In the genomic region with DNA sequence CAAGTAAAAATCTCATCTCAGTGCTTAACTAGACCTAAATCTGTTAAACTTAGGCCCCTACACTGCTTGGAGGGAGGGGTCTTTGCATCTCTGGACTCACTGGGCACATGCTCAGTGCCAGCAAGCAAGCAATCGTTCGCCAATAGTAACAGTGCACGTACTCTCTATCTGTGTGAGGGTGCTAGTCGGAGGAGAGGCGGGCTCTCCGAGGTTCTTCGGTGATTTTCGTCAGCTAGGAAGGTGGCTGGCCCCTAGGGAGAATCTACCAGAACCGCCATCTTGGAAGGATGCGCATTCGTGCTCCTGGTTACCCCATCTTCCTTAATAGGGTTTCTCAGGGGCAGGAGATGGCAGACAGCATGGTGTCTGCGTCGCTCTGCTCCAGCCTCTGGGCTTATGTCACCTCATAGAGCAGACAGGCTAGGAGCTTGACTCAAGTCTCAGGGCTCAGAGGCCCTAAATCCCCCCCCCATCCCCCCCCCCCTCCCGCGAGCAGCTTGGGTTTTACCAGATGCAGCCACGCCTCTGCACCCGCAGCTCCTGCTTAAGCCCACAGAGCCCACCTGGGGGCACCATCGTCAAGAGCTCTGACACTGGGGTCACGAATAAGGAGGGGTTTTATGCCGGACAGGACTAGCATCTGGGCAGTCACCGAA, we compare ENCODE assay signal across 8 mouse cellular contexts. TPM values are rescaled to one million over a fixed set of nuclear protein-coding genes. Genes with fewer than 3 reads are reported as not detected.
DNase-seq lines count a peak whose midpoint lies in the region; ATAC-seq lines count a peak whose summit lies in the region.

No protein-coding gene starts in this region.

- 30% methylated on average over 20 of the region's 21 CpGs for WGBS in forebrain, embryonic 15.5 days
- WGBS in liver, embryonic 12.5 days (ENCODE audit: insufficient replicate concordance), result 11% methylated on average over 18 of the region's 21 CpGs

- no peaks in the 10 kb centered on the region for H3K9me3 ChIP-seq in forebrain, embryonic 15.5 days
- no peaks in the 10 kb centered on the region for H3K9me3 ChIP-seq in liver, embryonic 12.5 days (replicated peaks)

- H3K4me1 ChIP-seq in forebrain, embryonic 15.5 days, result no peaks in the 10 kb centered on the region
- H3K4me1 ChIP-seq in liver, embryonic 12.5 days, result peaks cover 15% of the 10 kb centered on the region; the same call in 1 of the 2 replicates

- intact Hi-C loops in heart, postnatal 10 days (cut with DNase I), result no loop called here

- no peaks in the 10 kb centered on the region for H3K27me3 ChIP-seq in forebrain, embryonic 15.5 days
- H3K27me3 ChIP-seq in liver, embryonic 12.5 days (replicated peaks), result no peaks in the 10 kb centered on the region
- H3K27me3 ChIP-seq in splenic B cell, adult 2 months (ENCODE audit: control insufficient read depth, insufficient read depth, low read length, poor library complexity, severe bottlenecking), result no peaks in the 10 kb centered on the region

- H3K4me2 ChIP-seq in forebrain, embryonic 15.5 days (replicated peaks), result peak overlapping the region; percentile 47
- H3K4me2 ChIP-seq in liver, embryonic 12.5 days, result peak overlapping the region; percentile 76

- H3K4me3 ChIP-seq in forebrain, embryonic 15.5 days, result peak overlapping the region; percentile 50
- H3K4me3 ChIP-seq in liver, embryonic 12.5 days, result peak overlapping the region; percentile 58

- peak overlapping the region; percentile 94 for H3K27ac ChIP-seq in forebrain, embryonic 15.5 days (replicated peaks)
- peak overlapping the region; percentile 88 for H3K27ac ChIP-seq in liver, embryonic 12.5 days

- H3K36me3 ChIP-seq in forebrain, embryonic 15.5 days, result no peaks in the 10 kb centered on the region
- no peaks in the 10 kb centered on the region for H3K36me3 ChIP-seq in liver, embryonic 12.5 days
- H3K36me3 ChIP-seq in splenic B cell, adult 2 months (ENCODE audit: control insufficient read depth, insufficient read depth, low read length, poor library complexity, severe bottlenecking), result no peaks in the 10 kb centered on the region

- peak; percentile 74 for DNase-seq in cerebellum, adult 11 months
- DNase-seq in heart, postnatal 10 days, result peak; percentile 70 to 71
- DNase-seq in kidney, postnatal 25 days, result peak; percentile 67 to 77
- DNase-seq in natural killer cell, adult 2 months (ENCODE audit: low spot score in 2 of 2), result peak; percentile 68 to 79
- DNase-seq in splenic B cell, adult 2 months (ENCODE audit: low read depth, low spot score), result peak; percentile 85

- peak; percentile 93 for ATAC-seq in CD4-positive, CD25-positive, alpha-beta regulatory T cell, adult 4 months
- peak; percentile 99 for ATAC-seq in forebrain, embryonic 15.5 days (replicated peaks)
- peak; percentile 94 for ATAC-seq in liver, embryonic 12.5 days

- H3K9ac ChIP-seq in forebrain, embryonic 15.5 days (replicated peaks), result peak overlapping the region; percentile 59
- H3K9ac ChIP-seq in liver, embryonic 12.5 days, result peak overlapping the region; percentile 73

RNA-seq across cellular contexts. Expression of gene Araf, which starts 0.7 kb away (rescaled TPM):
- 100 to 1,000 TPM; 114 to 205 TPM for polyA plus RNA-seq in CD4-positive, CD25-positive, alpha-beta regulatory T cell, adult 4 months (2017; shearing (Covaris generic))
- polyA plus RNA-seq in forebrain, embryonic 15.5 days (2015; fragmentation: Nextera tagmentation; extraction: Ambion mirVana), result 224 and 234 TPM in 2 replicates
- total RNA-seq in heart, postnatal 10 days (2021), result 10 to 100 TPM; 84.4 to 85.1 TPM
- 58.9 and 62.8 TPM in 2 replicates for polyA plus RNA-seq in liver, embryonic 12.5 days (2016; fragmentation: Nextera tagmentation; extraction: Ambion mirVana)

Comparison
In these comparisons a context has a peak if more than half of its experiments do, and no peak if none do; other contexts are left out.
1. Peak in every context shown above with its lines: DNase-seq, ATAC-seq, H3K4me3 ChIP-seq and H3K27ac ChIP-seq.